Mouse (Mus musculus): Measurements from ENCODE around the gene Txn1. TPM values are rescaled to one million over a fixed set of nuclear protein-coding genes. Genes with fewer than 3 reads are reported as not detected.

Gene Txn1
- polyA plus RNA-seq, 1 experiment = 377 TPM

DNA sequence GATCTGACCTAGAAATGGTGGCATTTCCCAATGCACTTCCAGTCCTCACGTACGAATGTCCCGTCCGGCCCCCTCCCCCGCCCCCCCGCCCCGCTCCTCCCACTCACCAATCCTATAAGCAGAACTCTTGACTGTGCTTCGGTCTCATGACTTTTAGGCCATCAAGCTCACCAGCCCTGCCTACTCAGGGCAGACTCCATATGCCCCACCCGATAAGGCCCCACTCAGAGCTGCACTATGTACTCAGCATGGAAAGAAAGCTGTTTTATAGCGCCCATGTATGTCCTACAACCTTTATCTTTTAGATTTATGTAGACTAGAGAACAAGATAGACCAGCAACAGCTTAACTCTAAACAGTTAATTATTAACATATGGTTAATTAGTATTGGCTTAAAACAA, 9.2 kb downstream of the Txn1 start:
- no peak overlapping the region for H3K27ac ChIP-seq (ENCODE audit: insufficient read depth, low read depth, low read length)
- no peak for DNase-seq
- peaks cover 23% of the 10 kb centered on the region for H3K4me1 ChIP-seq (ENCODE audit: control insufficient read depth, insufficient read depth, low read length)
- H3K4me3 ChIP-seq (ENCODE audit: insufficient read depth, low read depth, low read length) = no peak overlapping the region
- H3K36me3 ChIP-seq (ENCODE audit: control insufficient read depth, insufficient read depth, low read length) = peaks cover 13% of the 10 kb centered on the region
- WGBS = 51% methylated on average over 10 of the region's 10 CpGs
- H3K27me3 ChIP-seq (replicated peaks; ENCODE audit: control insufficient read depth, insufficient read depth, low read length) = no peaks in the 10 kb centered on the region
- no peak for TF ChIP-seq POLR2A (IDR thresholded peaks at IDR 0.05; ENCODE audit: low read depth, low read length)
- TF ChIP-seq CTCF (conservative IDR thresholded peaks at IDR 0.05; ENCODE audit: insufficient read depth, insufficient read length, low read depth, low read length) = no peak

DNA sequence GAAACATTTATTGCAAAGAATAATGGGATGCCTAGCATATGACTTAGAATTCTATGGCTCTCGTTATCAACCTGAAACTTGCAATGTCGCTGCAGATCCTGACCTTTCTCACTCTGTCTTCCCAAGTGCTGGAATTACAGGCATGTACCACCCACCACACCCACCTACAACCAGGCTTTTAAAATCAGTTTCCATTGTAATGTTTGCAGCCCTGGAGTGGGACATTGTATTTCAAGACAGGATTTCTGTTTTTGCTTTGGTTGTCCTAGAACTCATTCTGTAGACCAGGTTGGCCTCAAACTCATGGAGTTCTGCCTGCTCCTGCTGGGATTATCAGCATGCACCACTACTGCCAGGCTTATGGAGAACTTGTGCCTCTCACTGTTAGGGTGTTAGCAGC, 13.3 kb downstream of the Txn1 start:
- Histone ChIP-seq H3K27ac (ENCODE audit: insufficient read depth, low read depth, low read length) (no peak overlapping the region), H3K36me3 (ENCODE audit: control insufficient read depth, insufficient read depth, low read length) (peaks cover 5% of the 10 kb centered on the region), H3K4me1 (ENCODE audit: control insufficient read depth, insufficient read depth, low read length) (peaks cover 10% of the 10 kb centered on the region; the same call in 1 of the 2 replicates), H3K4me3 (ENCODE audit: insufficient read depth, low read depth, low read length) (no peak overlapping the region), H3K27me3 (replicated peaks; ENCODE audit: control insufficient read depth, insufficient read depth, low read length) (no peaks in the 10 kb centered on the region)
- WGBS = 86% methylated on average over 2 of the region's 2 CpGs
- no peak for DNase-seq
- TF ChIP-seq POLR2A (IDR thresholded peaks at IDR 0.05; ENCODE audit: low read depth, low read length) (no peak), CTCF (conservative IDR thresholded peaks at IDR 0.05; ENCODE audit: insufficient read depth, insufficient read length, low read depth, low read length) (no peak)

DNA sequence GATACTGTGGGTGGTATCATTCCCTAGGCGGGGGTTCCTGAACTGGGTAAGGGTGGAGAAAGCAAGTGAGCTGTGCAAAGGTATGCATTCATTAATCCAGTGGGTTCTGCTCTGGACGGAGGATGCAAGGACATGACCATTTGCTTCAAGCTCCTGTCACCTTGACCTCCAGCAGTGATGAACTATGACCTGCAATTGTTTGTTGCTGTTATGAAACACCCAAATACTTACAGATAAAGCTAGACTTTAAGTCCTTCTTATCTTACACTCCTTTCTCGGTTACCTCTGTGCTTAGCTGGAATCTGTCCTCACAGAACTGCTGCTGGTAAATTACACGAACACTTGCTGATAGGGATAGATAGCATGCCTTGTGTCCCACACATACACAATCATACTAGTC, 15.6 kb downstream of the Txn1 start:
- DNase-seq = no peak
- no peak overlapping the region for H3K27ac ChIP-seq (ENCODE audit: insufficient read depth, low read depth, low read length)
- no peaks in the 10 kb centered on the region for H3K27me3 ChIP-seq (replicated peaks; ENCODE audit: control insufficient read depth, insufficient read depth, low read length)
- WGBS = 79% methylated on average over 4 of the region's 4 CpGs
- peaks cover 5% of the 10 kb centered on the region for H3K36me3 ChIP-seq (ENCODE audit: control insufficient read depth, insufficient read depth, low read length)
- TF ChIP-seq POLR2A (IDR thresholded peaks at IDR 0.05; ENCODE audit: low read depth, low read length) (no peak), CTCF (conservative IDR thresholded peaks at IDR 0.05; ENCODE audit: insufficient read depth, insufficient read length, low read depth, low read length) (no peak)
- no peak overlapping the region for H3K4me3 ChIP-seq (ENCODE audit: insufficient read depth, low read depth, low read length)
- H3K4me1 ChIP-seq (ENCODE audit: control insufficient read depth, insufficient read depth, low read length) = no peaks in the 10 kb centered on the region

DNA sequence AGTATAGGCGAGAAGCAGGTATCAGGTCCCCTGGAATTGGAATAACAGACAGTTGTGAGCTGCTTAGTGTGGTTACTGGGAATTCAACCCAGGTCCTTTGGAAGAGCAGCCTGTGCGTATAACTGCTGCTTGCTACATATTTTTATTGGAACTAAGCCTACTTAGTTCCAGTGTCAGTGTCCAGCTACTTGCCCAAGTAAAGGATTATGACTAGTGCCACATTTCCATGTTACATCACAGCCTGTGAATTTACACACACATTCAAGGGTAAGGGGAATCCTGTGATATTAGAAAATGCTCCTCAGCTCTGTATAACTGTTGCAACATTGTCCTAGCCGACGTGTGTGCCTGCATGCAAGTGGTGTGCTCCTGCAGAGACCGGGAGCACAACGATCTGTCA, 18.9 kb downstream of the Txn1 start:
- TF ChIP-seq CTCF (conservative IDR thresholded peaks at IDR 0.05; ENCODE audit: insufficient read depth, insufficient read length, low read depth, low read length) (no peak), POLR2A (IDR thresholded peaks at IDR 0.05; ENCODE audit: low read depth, low read length) (no peak)
- no peak overlapping the region for H3K27ac ChIP-seq (ENCODE audit: insufficient read depth, low read depth, low read length)
- H3K36me3 ChIP-seq (ENCODE audit: control insufficient read depth, insufficient read depth, low read length) = no peaks in the 10 kb centered on the region
- no peaks in the 10 kb centered on the region for H3K27me3 ChIP-seq (replicated peaks; ENCODE audit: control insufficient read depth, insufficient read depth, low read length)
- 84% methylated on average over 6 of the region's 6 CpGs for WGBS
- H3K4me3 ChIP-seq (ENCODE audit: insufficient read depth, low read depth, low read length) = no peak overlapping the region
- H3K4me1 ChIP-seq (ENCODE audit: control insufficient read depth, insufficient read depth, low read length) = no peaks in the 10 kb centered on the region
- DNase-seq = no peak

DNA sequence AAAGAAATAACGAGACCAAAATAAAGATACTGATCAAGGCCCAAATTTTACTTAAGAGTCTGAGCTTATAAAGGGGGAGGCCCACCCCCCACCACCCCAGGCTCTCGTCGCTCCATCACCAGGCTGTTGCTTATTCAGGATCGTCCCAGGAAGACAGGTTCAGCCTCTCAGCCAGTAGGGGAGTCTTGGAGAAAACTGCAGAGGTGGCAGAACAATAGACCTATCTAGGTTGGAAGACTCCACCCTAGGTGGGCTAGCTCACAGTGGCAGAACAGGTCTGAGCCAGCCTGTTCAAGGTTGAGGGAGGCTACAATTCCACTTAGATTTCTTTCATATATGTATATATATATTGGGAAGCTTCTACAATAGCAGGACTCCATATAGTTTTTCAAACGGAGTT, 22.0 kb downstream of the Txn1 start:
- WGBS = 80% methylated on average over 5 of the region's 5 CpGs
- DNase-seq = no peak

DNA sequence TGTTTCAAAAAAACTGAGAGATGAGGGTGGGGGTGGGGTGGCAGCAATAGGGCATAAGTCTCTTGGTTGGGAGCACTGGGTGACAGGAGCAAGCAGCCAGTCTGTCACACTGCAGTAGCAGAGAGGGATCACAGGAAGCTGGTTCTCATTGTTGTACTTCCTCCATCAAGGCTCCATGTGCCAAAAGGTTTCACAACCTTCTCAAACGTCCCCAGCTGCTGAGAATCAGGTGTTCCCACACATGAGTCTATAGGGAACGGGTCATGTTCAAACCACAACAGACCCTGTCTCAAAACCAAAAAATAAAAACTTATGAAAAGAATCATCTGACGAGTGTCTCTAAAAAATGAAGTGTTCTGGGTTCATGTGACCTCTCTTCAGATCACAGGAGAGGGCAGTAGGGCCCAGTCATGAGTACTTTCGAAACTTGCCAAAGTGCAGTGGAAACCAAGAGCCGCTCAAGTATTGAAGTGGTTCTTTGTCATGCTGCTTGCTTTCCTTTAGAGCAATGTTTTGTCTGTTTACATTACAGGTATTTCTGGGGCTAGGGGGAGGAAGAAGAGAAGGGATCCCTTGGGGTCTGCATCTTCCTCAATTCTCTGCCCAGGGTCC, 25.5 kb downstream of the Txn1 start:
- DNase-seq = no peak
- no peaks in the 10 kb centered on the region; the same call in 1 of the 2 replicates for H3K4me1 ChIP-seq (ENCODE audit: control insufficient read depth, insufficient read depth, low read length)
- no peak for TF ChIP-seq POLR2A (IDR thresholded peaks at IDR 0.05; ENCODE audit: low read depth, low read length)
- 60% methylated on average over 5 of the region's 5 CpGs for WGBS
- H3K36me3 ChIP-seq (ENCODE audit: control insufficient read depth, insufficient read depth, low read length) = no peaks in the 10 kb centered on the region
- H3K27me3 ChIP-seq (replicated peaks; ENCODE audit: control insufficient read depth, insufficient read depth, low read length) = no peaks in the 10 kb centered on the region
- no peak overlapping the region for H3K4me3 ChIP-seq (ENCODE audit: insufficient read depth, low read depth, low read length)
- H3K27ac ChIP-seq (ENCODE audit: insufficient read depth, low read depth, low read length) = no peak overlapping the region

More for the DNA sequence above, 22.0 kb downstream of the Txn1 start:
- Histone ChIP-seq H3K36me3 (ENCODE audit: control insufficient read depth, insufficient read depth, low read length) (no peaks in the 10 kb centered on the region), H3K27ac (ENCODE audit: insufficient read depth, low read depth, low read length) (no peak overlapping the region), H3K27me3 (replicated peaks; ENCODE audit: control insufficient read depth, insufficient read depth, low read length) (no peaks in the 10 kb centered on the region), H3K4me3 (ENCODE audit: insufficient read depth, low read depth, low read length) (no peak overlapping the region), H3K4me1 (ENCODE audit: control insufficient read depth, insufficient read depth, low read length) (no peaks in the 10 kb centered on the region)
- TF ChIP-seq CTCF (conservative IDR thresholded peaks at IDR 0.05; ENCODE audit: insufficient read depth, insufficient read length, low read depth, low read length) (no peak), POLR2A (IDR thresholded peaks at IDR 0.05; ENCODE audit: low read depth, low read length) (no peak)

DNA sequence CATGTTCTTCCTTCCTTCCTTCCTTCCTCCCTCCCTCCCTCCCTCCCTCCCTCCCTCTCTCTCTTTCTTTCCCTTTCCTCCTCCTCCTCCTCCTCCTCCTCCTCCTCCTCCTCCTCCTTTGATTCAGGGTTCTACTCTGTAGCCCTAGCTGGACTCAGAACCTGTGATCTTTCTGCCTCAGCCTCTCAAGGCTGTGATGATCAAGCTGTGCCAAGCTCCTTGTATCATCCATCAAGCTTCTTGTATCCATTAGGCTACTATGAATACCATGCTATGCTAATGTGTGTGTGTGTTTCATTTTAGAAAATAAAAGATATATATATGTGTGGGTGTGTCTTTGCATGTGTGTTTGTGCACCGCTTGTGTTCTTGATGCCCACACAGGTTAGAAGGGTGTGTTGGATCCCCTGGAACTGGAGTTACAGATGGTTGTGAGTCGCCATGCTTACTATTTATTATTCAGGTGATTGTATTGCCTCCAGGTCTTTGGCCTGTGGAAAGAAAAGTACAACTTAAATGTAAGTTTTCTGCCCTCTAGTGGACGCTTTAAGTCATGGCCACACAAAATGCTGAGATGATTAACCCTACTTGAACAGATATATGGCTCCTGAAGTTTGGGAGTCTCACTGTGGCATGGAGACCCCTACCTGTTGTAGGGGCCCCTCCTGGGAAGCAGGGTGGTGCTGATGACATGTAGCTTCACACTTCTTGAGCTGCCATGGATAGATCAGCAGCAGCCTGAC, 28.6 kb downstream of the Txn1 start:
- peak; percentile 62 for DNase-seq
- Histone ChIP-seq H3K27ac (ENCODE audit: insufficient read depth, low read depth, low read length) (no peak overlapping the region), H3K36me3 (ENCODE audit: control insufficient read depth, insufficient read depth, low read length) (no peaks in the 10 kb centered on the region), H3K27me3 (replicated peaks; ENCODE audit: control insufficient read depth, insufficient read depth, low read length) (no peaks in the 10 kb centered on the region), H3K4me3 (ENCODE audit: insufficient read depth, low read depth, low read length) (no peak overlapping the region), H3K4me1 (ENCODE audit: control insufficient read depth, insufficient read depth, low read length) (no peaks in the 10 kb centered on the region; the same call in 1 of the 2 replicates)
- no peak for TF ChIP-seq POLR2A (IDR thresholded peaks at IDR 0.05; ENCODE audit: low read depth, low read length)
- 0 out of 2 replicates have a peak, but pooled peaks have one; percentile 15 for TF ChIP-seq CTCF (conservative IDR thresholded peaks at IDR 0.05; ENCODE audit: insufficient read depth, insufficient read length, low read depth, low read length)
- 24% methylated on average over 3 of the region's 3 CpGs for WGBS
